In genomic region chr9:123849976-123850695, GRCm38 (mm10) we compare ENCODE assay signal across 8 mouse cellular contexts. TPM values are rescaled to one million over a fixed set of nuclear protein-coding genes. Genes with fewer than 3 reads are reported as not detected.
A peak's percentile ranks its signal among the peaks of the same experiment; 100 is the strongest.
DNase-seq lines count a peak whose midpoint lies in the region; ATAC-seq and TF ChIP-seq lines count a peak whose summit lies in the region.

No protein-coding gene starts in this region.

- DNase-seq in adrenal gland, postnatal 14 days = peak; percentile 36
- no peak for DNase-seq in adrenal gland, postnatal 25 days
- peak; percentile 37 for DNase-seq in lung, postnatal 0 days (ENCODE audit: low spot score)
- DNase-seq in lung, postnatal 10 days = no peak
- peak; percentile 15 for DNase-seq in liver, postnatal 0 days
- DNase-seq in left cerebral cortex, adult 18-20 months (ENCODE audit: low spot score in 2 of 2) = no peak

- peaks cover 5% of the 10 kb centered on the region; the same call in 1 of the 2 replicates for H3K4me1 ChIP-seq in lung, postnatal 0 days (ENCODE audit: insufficient read depth, low read depth, low read length)
- peaks cover 2 to 29% of the 10 kb centered on the region in 2 experiments; a peak in 3 of 4 replicates for H3K4me1 ChIP-seq in heart, embryonic 14.5 days (ENCODE audit: control insufficient read depth in 2 of 2, insufficient read depth in 2 of 2, low read length in 2 of 2)
- H3K4me1 ChIP-seq in liver, postnatal 0 days (ENCODE audit: insufficient read depth) = peaks cover 26% of the 10 kb centered on the region

- peak overlapping the region; percentile 58; the same call in 1 of the 2 replicates for H3K4me2 ChIP-seq in lung, postnatal 0 days (replicated peaks; ENCODE audit: low read depth, low read length)
- peak overlapping the region; percentile 81 for H3K4me2 ChIP-seq in heart, embryonic 14.5 days (ENCODE audit: low read length)
- peak overlapping the region; percentile 76 for H3K4me2 ChIP-seq in liver, postnatal 0 days (ENCODE audit: low read depth, low read length)

- ATAC-seq in lung, postnatal 0 days = no peak
- ATAC-seq in heart, embryonic 14.5 days (ENCODE audit: insufficient number of reproducible peaks, insufficient read depth, low FRiP score, low read depth) = no peak
- no peak for ATAC-seq in liver, postnatal 0 days
- no peak for ATAC-seq in megakaryocyte progenitor cell, adult 5-6 weeks (replicated peaks; ENCODE audit: poor library complexity)

- no peaks in the 10 kb centered on the region for H3K27me3 ChIP-seq in lung, postnatal 0 days (replicated peaks; ENCODE audit: insufficient read depth, low read length)
- H3K27me3 ChIP-seq in heart, embryonic 14.5 days (ENCODE audit: control insufficient read depth, insufficient read depth, low read length) = no peaks in the 10 kb centered on the region
- H3K27me3 ChIP-seq in liver, postnatal 0 days (ENCODE audit: insufficient read depth, low read length) = no peaks in the 10 kb centered on the region

- no peak for TF ChIP-seq EP300 in lung, postnatal 0 days (IDR thresholded peaks at IDR 0.05)
- TF ChIP-seq EP300 in liver, postnatal 0 days (IDR thresholded peaks at IDR 0.05; ENCODE audit: low read depth) = no peak

- no peak for TF ChIP-seq CTCF in lung, postnatal 0 days (IDR thresholded peaks at IDR 0.05)
- TF ChIP-seq CTCF in liver, postnatal 0 days (IDR thresholded peaks at IDR 0.05; ENCODE audit: low read depth) = no peak

- peak overlapping the region; percentile 79; the same call in 1 of the 2 replicates for H3K4me3 ChIP-seq in lung, postnatal 0 days (ENCODE audit: low read depth, low read length)
- peak overlapping the region in 1 of 2 experiments; percentile 59; a peak in 2 of 4 replicates for H3K4me3 ChIP-seq in heart, embryonic 14.5 days (ENCODE audit: control insufficient read depth in 1 of 2, insufficient read depth in 1 of 2, low read depth in 1 of 2, low read length in 2 of 2)
- peak overlapping the region; percentile 75 for H3K4me3 ChIP-seq in liver, postnatal 0 days (ENCODE audit: low read depth, low read length)

- no peak overlapping the region for H3K9ac ChIP-seq in lung, postnatal 0 days (replicated peaks; ENCODE audit: low read depth)
- peak overlapping the region; percentile 85 for H3K9ac ChIP-seq in heart, embryonic 14.5 days (ENCODE audit: low read length)
- peak overlapping the region; percentile 91 for H3K9ac ChIP-seq in liver, postnatal 0 days (replicated peaks)

- H3K36me3 ChIP-seq in lung, postnatal 0 days (ENCODE audit: insufficient read depth, low read length) = no peaks in the 10 kb centered on the region
- H3K36me3 ChIP-seq in heart, embryonic 14.5 days (ENCODE audit: control insufficient read depth, insufficient read depth, low read length) = no peaks in the 10 kb centered on the region
- H3K36me3 ChIP-seq in liver, postnatal 0 days (replicated peaks; ENCODE audit: insufficient read depth, low read length) = no peaks in the 10 kb centered on the region

- 22% methylated on average over 2 of the region's 2 CpGs for WGBS in lung, postnatal 0 days
- 47% methylated on average over 2 of the region's 2 CpGs for WGBS in heart, embryonic 14.5 days
- WGBS in liver, postnatal 0 days (ENCODE audit: insufficient replicate concordance) = 50% methylated on average over 2 of the region's 2 CpGs

- no peaks in the 10 kb centered on the region for H3K9me3 ChIP-seq in lung, postnatal 0 days (ENCODE audit: low read length)
- H3K9me3 ChIP-seq in heart, embryonic 14.5 days (ENCODE audit: control insufficient read depth, low read length) = no peaks in the 10 kb centered on the region
- H3K9me3 ChIP-seq in liver, postnatal 0 days (ENCODE audit: low read length) = no peaks in the 10 kb centered on the region

- H3K27ac ChIP-seq in lung, postnatal 0 days (ENCODE audit: low read length) = peak overlapping the region; percentile 99
- H3K27ac ChIP-seq in heart, embryonic 14.5 days (replicated peaks in 1 of 2; ENCODE audit: control insufficient read depth in 1 of 2, insufficient read depth in 1 of 2, low read depth in 2 of 2, low read length in 2 of 2) = peak overlapping the region; percentile 25 to 92; a peak in 3 of 4 replicates
- H3K27ac ChIP-seq in liver, postnatal 0 days (ENCODE audit: low read depth) = peak overlapping the region; percentile 97

RNA-seq across cellular contexts. Expression of gene Fyco1, which starts 1.6 kb away (rescaled TPM):
- 41.8 and 42.8 TPM in 2 replicates for total RNA-seq in adrenal gland, postnatal 14 days (2021)
- 45.6 and 65.1 TPM in 2 replicates for total RNA-seq in adrenal gland, postnatal 25 days (2021)
- polyA plus RNA-seq in lung, postnatal 0 days (2015; fragmentation: Nextera tagmentation; extraction: Ambion mirVana) = 9.2 and 11.9 TPM in 2 replicates
- 33.1 and 36.3 TPM in 2 replicates for polyA plus RNA-seq in heart, embryonic 14.5 days (2014; fragmentation: Nextera tagmentation; extraction: Ambion mirVana)
- polyA plus RNA-seq in liver, postnatal 0 days (2015; fragmentation: Nextera tagmentation; extraction: Ambion mirVana) = 3.3 and 4.3 TPM in 2 replicates
- 10 to 100 TPM; 25.7 to 25.8 TPM for total RNA-seq in left cerebral cortex, adult 18-20 months (2021)
- 13.0 and 16.4 TPM in 2 replicates for total RNA-seq in megakaryocyte progenitor cell, adult 5-6 weeks (2015)
- 10.9 and 14.6 TPM in 2 replicates for total RNA-seq in megakaryocyte progenitor cell, adult 5-6 weeks (2017)

RNA-seq across cellular contexts. Expression of gene Xcr1, which starts 11.7 kb away (rescaled TPM):
- 0.11 and 0.30 TPM in 2 replicates for total RNA-seq in adrenal gland, postnatal 14 days (2021)
- total RNA-seq in adrenal gland, postnatal 25 days (2021) = 0.18 TPM in 1 of 2 replicates, not detected in the other
- 0.02 and 0.06 TPM in 2 replicates for polyA plus RNA-seq in lung, postnatal 0 days (2015; fragmentation: Nextera tagmentation; extraction: Ambion mirVana)
- not detected in 2 replicates for polyA plus RNA-seq in heart, embryonic 14.5 days (2014; fragmentation: Nextera tagmentation; extraction: Ambion mirVana)
- 0.11 TPM in 2 replicates for polyA plus RNA-seq in liver, postnatal 0 days (2015; fragmentation: Nextera tagmentation; extraction: Ambion mirVana)
- total RNA-seq in left cerebral cortex, adult 18-20 months (2021) = not detected
- total RNA-seq in megakaryocyte progenitor cell, adult 5-6 weeks (2015) = 0.10 and 0.15 TPM in 2 replicates
- 0.37 and 0.54 TPM in 2 replicates for total RNA-seq in megakaryocyte progenitor cell, adult 5-6 weeks (2017)

RNA-seq across cellular contexts. Expression of gene Cxcr6, which starts 43.9 kb away (rescaled TPM):
- total RNA-seq in adrenal gland, postnatal 14 days (2021) = 0.83 TPM in 1 of 2 replicates, not detected in the other
- total RNA-seq in adrenal gland, postnatal 25 days (2021) = not detected in 2 replicates
- 0.39 and 0.49 TPM in 2 replicates for polyA plus RNA-seq in lung, postnatal 0 days (2015; fragmentation: Nextera tagmentation; extraction: Ambion mirVana)
- polyA plus RNA-seq in heart, embryonic 14.5 days (2014; fragmentation: Nextera tagmentation; extraction: Ambion mirVana) = 0.14 and 0.47 TPM in 2 replicates
- polyA plus RNA-seq in liver, postnatal 0 days (2015; fragmentation: Nextera tagmentation; extraction: Ambion mirVana) = 0.49 and 0.56 TPM in 2 replicates
- total RNA-seq in left cerebral cortex, adult 18-20 months (2021) = not detected
- not detected in 2 replicates for total RNA-seq in megakaryocyte progenitor cell, adult 5-6 weeks (2015)
- 0.21 TPM in 1 of 2 replicates, not detected in the other for total RNA-seq in megakaryocyte progenitor cell, adult 5-6 weeks (2017)

Comparison
In these comparisons a context has a peak if more than half of its experiments do, and no peak if none do; other contexts are left out.
1. DNase-seq: peak in adrenal gland, postnatal 14 days (single experiment), lung, postnatal 0 days (single experiment) and liver, postnatal 0 days (single experiment); none in adrenal gland, postnatal 25 days (single experiment), lung, postnatal 10 days (single experiment) and left cerebral cortex, adult 18-20 months (0 of 2).
2. Peak in every context shown above with its lines, with median percentiles within 50 percentile points of each other: H3K27ac ChIP-seq and H3K4me2 ChIP-seq.